Mouse (Mus musculus) heart, embryonic 16.5 days (tissue): ENCODE results near the gene Snrnp70. TPM values are rescaled to one million over a fixed set of nuclear protein-coding genes. Genes with fewer than 3 reads are reported as not detected.
"Not testable (repeated sequence)": the region's sequence is repeated elsewhere in the genome, so short reads cannot be mapped to it uniquely, and the experiment has no call there.

ENCODE experiments used
- ATAC-seq: fragments of 200-750 bp; cut with Nextera tagmentation; replicated peaks from 2 replicates; pipeline ENCODE4 v1.8.0; 2017; ENCODE audit warnings: moderate number of reproducible peaks; ENCODE audit not compliant: insufficient read depth, low FRiP score; ENCODE audit errors: extremely low read depth
- H3K27ac ChIP-seq: fragments of 300-500 bp; sonication (generic); 2 replicates; pipeline ENCODE4 v1.5.1; 2014; ENCODE audit warnings: mild to moderate bottlenecking, low read length, control low read depth, moderate library complexity
- H3K27me3 ChIP-seq: fragments of 300-500 bp; sonication (generic); 2 replicates; pipeline ENCODE4 v1.6.1; 2014; ENCODE audit warnings: low read length, mixed read lengths; ENCODE audit not compliant: control insufficient read depth, insufficient read depth
- H3K36me3 ChIP-seq: fragments of 300-500 bp; sonication (generic); 2 replicates; pipeline ENCODE4 v1.6.1; 2014; ENCODE audit not compliant: control insufficient read depth, insufficient read depth
- H3K4me1 ChIP-seq: fragments of 300-500 bp; sonication (generic); 2 replicates; pipeline ENCODE4 v1.6.1; 2014; ENCODE audit warnings: low read length, mixed read lengths; ENCODE audit not compliant: control insufficient read depth, insufficient read depth
- H3K4me2 ChIP-seq: fragments of 300-500 bp; sonication (generic); 2 replicates; pipeline ENCODE4 v1.6.1; 2014; ENCODE audit warnings: low read depth, mild to moderate bottlenecking, control low read depth, low read length
- H3K4me3 ChIP-seq: fragments of 300-500 bp; sonication (generic); 2 replicates; pipeline ENCODE4 v1.5.1; 2014; ENCODE audit warnings: mild to moderate bottlenecking, control low read depth, low read length
- H3K9ac ChIP-seq: fragments of 300-500 bp; sonication (generic); 2 replicates; pipeline ENCODE4 v1.6.1; 2014; ENCODE audit warnings: low read length, control low read depth
- H3K9me3 ChIP-seq: fragments of 300-500 bp; sonication (generic); replicated peaks from 2 replicates; pipeline ENCODE4 v1.6.1; 2016; ENCODE audit warnings: low read length; ENCODE audit not compliant: control insufficient read depth
- WGBS: fragments of 180-500 bp; shearing (Covaris S2); extraction: QIAGEN DNeasy Blood & Tissue Kit; methylation state at CpG from one replicate; pipeline ENCODE4 v1.1.7; 2014; 5-methylcytosine and 5-hydroxymethylcytosine counted together
- polyA plus RNA-seq: library from polyadenylated mRNA; unstranded; fragments of >200 nt; fragmentation: Nextera tagmentation; extraction: Ambion mirVana; gene quantifications from 2 replicates; pipeline ENCODE4 v1.2.1, GENCODE M21; 2015

Gene Snrnp70
- polyA plus RNA-seq, 1 experiment from 2014 or later = 161 TPM

GRCm38 (mm10) chr7:45403532-45404261 is 8.2 kb upstream of the Snrnp70 start:
- H3K9ac ChIP-seq = no peak overlapping the region
- peaks cover 34% of the 10 kb centered on the region for H3K27me3 ChIP-seq
- no peak overlapping the region for H3K4me2 ChIP-seq
- H3K36me3 ChIP-seq = no peaks in the 10 kb centered on the region
- 46% methylated on average over 6 of the region's 6 CpGs for WGBS
- no peak overlapping the region for H3K4me3 ChIP-seq
- H3K4me1 ChIP-seq = peaks cover 11% of the 10 kb centered on the region
- H3K9me3 ChIP-seq = no peaks in the 10 kb centered on the region
- no peak for ATAC-seq
- no peak overlapping the region for H3K27ac ChIP-seq

DNA sequence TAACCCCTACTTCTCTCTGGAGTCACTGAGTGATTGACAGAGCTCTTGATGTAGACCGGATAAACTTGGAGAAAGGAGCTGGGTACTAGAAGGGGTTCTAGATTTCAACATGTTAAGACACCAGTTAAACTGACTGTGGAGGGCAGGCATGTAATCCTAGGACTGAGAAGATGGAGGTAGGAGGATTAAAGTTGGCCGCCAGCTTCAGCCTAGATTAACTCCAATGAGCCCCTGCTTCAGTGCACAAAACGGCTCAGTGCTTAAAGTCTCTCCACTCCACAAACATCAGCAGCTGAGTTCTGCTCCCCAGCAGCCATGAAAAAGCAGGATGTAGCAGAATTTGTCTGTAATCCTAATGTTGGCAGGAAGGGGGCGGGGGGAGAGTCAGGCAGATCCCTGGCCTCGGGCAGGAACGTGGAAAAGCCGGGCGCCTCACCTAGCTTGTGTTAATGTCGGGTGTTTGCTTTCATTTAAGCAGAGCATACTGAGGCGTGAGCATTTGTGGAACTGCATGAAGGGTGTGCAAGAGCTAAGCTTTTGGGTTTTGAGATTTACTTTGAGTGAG is 6.1 kb upstream of the Snrnp70 start:
- no peak overlapping the region for H3K9ac ChIP-seq
- H3K4me1 ChIP-seq = peaks cover 10% of the 10 kb centered on the region
- H3K4me3 ChIP-seq = no peak overlapping the region
- H3K36me3 ChIP-seq = no peaks in the 10 kb centered on the region
- H3K27me3 ChIP-seq = peaks cover 13% of the 10 kb centered on the region
- WGBS = 65% methylated on average over 10 of the region's 10 CpGs
- no peak overlapping the region for H3K4me2 ChIP-seq
- no peaks in the 10 kb centered on the region for H3K9me3 ChIP-seq
- no peak for ATAC-seq
- no peak overlapping the region for H3K27ac ChIP-seq

- peaks cover 16% of the 10 kb centered on the region for H3K4me1 ChIP-seq
- no peaks in the 10 kb centered on the region for H3K27me3 ChIP-seq
- no peak overlapping the region for H3K9ac ChIP-seq
- H3K9me3 ChIP-seq = no peaks in the 10 kb centered on the region
- no peak overlapping the region for H3K4me2 ChIP-seq
- peaks cover 8% of the 10 kb centered on the region for H3K36me3 ChIP-seq
- no peak overlapping the region for H3K4me3 ChIP-seq
- WGBS = 69% methylated on average over 2 of the region's 2 CpGs
- H3K27ac ChIP-seq = no peak overlapping the region
- no peak for ATAC-seq
These were observed 1.2 kb upstream of the Snrnp70 start for GRCm38 (mm10) chr7:45396787-45397186.

DNA sequence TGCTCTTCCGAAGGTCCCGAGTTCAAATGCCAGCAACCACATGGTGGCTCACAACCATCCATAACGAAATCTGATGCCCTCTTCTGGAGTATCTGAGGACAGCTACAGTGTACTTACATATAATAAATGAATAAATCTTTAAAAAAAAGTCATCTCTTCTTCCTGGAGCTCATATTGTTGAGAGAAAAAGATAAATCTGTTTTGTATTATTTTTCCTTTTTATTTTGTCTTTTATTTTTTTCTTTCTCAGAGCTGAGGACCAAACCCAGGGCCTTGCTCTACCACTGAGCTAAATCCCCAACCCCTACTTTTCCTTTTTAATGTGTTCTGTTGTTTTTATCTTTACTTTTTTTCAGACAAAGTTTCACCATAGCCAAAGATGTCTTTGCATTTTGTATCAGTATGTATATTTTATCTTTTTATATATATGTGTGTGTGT is 814 bp upstream of the Snrnp70 start:
- WGBS = 7% methylated on average over 3 of the region's 3 CpGs
- not testable (repeated sequence) for H3K9me3 ChIP-seq, H3K27me3 ChIP-seq
- Histone ChIP-seq H3K9ac (peak overlapping the region; percentile 69), H3K27ac (peak overlapping the region; percentile 80), H3K36me3 (peaks cover 11% of the 10 kb centered on the region), H3K4me2 (peak overlapping the region; percentile 67), H3K4me1 (peaks cover 16% of the 10 kb centered on the region), H3K4me3 (peak overlapping the region; percentile 81)
- ATAC-seq = peak; percentile 14; the same call in 1 of the 2 replicates

GRCm38 (mm10) chr7:45395129-45395541 is 407 bp downstream of the Snrnp70 start:
- Histone ChIP-seq H3K4me3 (peak overlapping the region; percentile 81), H3K9me3 (no peaks in the 10 kb centered on the region), H3K4me1 (peaks cover 16% of the 10 kb centered on the region), H3K27ac (peak overlapping the region; percentile 94), H3K27me3 (no peaks in the 10 kb centered on the region), H3K36me3 (peaks cover 20% of the 10 kb centered on the region), H3K9ac (peak overlapping the region; percentile 88), H3K4me2 (peak overlapping the region; percentile 99)
- ATAC-seq = peak; percentile 61
- under 1% methylated on average over 19 of the region's 20 CpGs for WGBS

- peaks cover 10% of the 10 kb centered on the region for H3K4me1 ChIP-seq
- no peak for ATAC-seq
- H3K36me3 ChIP-seq = peaks cover 92% of the 10 kb centered on the region
- no peak overlapping the region for H3K4me2 ChIP-seq
- H3K9me3 ChIP-seq = no peaks in the 10 kb centered on the region
- no peak overlapping the region for H3K4me3 ChIP-seq
- H3K27me3 ChIP-seq = no peaks in the 10 kb centered on the region
- 92% methylated on average over 3 of the region's 3 CpGs for WGBS
- H3K9ac ChIP-seq = no peak overlapping the region
- H3K27ac ChIP-seq = no peak overlapping the region
These were observed 9.5 kb downstream of the Snrnp70 start for GRCm38 (mm10) chr7:45386077-45386476.

DNA sequence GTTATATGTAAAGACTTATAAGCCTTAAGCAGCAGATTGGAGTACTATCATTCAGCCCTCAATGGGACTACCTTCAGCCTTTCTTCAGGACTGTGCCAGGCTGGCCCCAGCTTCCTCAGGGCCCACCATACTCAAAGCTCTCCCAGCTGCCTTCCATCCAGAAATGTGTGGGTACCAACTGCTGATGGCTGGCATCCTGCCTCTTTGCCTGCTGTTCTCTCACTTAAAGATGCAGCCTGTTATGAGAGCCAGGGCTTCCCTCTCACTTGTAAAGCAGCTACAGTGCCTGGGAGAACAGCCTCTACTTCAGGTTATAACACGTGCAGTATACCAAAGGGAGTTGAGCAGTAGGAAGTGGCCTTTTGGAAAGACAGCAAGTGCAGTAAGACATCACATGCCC is 19.5 kb downstream of the Snrnp70 start:
- no peak overlapping the region for H3K27ac ChIP-seq
- peaks cover 54% of the 10 kb centered on the region for H3K36me3 ChIP-seq

DNA sequence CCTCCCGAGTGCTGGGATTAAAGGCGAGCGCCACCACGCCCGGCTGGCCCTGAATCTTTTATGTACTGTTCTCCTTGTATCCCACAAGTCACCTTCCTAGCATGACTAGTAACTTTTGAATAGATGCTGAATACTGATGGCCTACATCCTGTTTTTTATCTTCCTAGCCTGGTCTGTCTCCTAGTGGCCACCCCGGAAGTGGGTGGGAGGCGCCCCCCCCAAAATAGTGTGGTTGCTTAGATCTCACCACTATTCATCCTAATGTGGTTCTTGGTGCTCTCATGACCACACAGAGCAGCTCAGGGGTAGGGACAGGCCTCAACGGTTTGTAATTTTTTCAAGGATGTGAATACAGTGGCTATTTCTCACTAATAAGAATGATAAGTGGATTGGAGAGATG is 20.9 kb downstream of the Snrnp70 start:
- Histone ChIP-seq H3K9me3 (no peaks in the 10 kb centered on the region), H3K9ac (no peak overlapping the region), H3K27me3 (peaks cover 1% of the 10 kb centered on the region), H3K4me1 (peaks cover 10% of the 10 kb centered on the region), H3K27ac (no peak overlapping the region), H3K4me3 (no peak overlapping the region), H3K4me2 (no peak overlapping the region), H3K36me3 (peaks cover 41% of the 10 kb centered on the region)
- no peak for ATAC-seq
- WGBS = 90% methylated on average over 8 of the region's 8 CpGs

More for the DNA sequence above, 19.5 kb downstream of the Snrnp70 start:
- 75% methylated on average over 1 of the region's 1 CpGs for WGBS
- ATAC-seq = no peak
- H3K4me2 ChIP-seq = no peak overlapping the region
- no peaks in the 10 kb centered on the region for H3K27me3 ChIP-seq
- H3K4me1 ChIP-seq = no peaks in the 10 kb centered on the region; the same call in 1 of the 2 replicates
- H3K9me3 ChIP-seq = no peaks in the 10 kb centered on the region
- no peak overlapping the region for H3K9ac ChIP-seq
- H3K4me3 ChIP-seq = no peak overlapping the region

GRCm38 (mm10) chr7:45372371-45372770 is 23.2 kb downstream of the Snrnp70 start:
- Histone ChIP-seq H3K36me3 (peaks cover 20% of the 10 kb centered on the region), H3K4me1 (peaks cover 14% of the 10 kb centered on the region), H3K27me3 (peaks cover 17% of the 10 kb centered on the region), H3K4me2 (no peak overlapping the region), H3K4me3 (no peak overlapping the region), H3K9me3 (no peaks in the 10 kb centered on the region), H3K27ac (no peak overlapping the region), H3K9ac (no peak overlapping the region)
- 75% methylated on average over 5 of the region's 5 CpGs for WGBS
- no peak for ATAC-seq
